Mouse (Mus musculus): ENCODE results near the gene Robo2. TPM values are rescaled to one million over a fixed set of nuclear protein-coding genes. Genes with fewer than 3 reads are reported as not detected.
"Not testable (repeated sequence)": the region's sequence is repeated elsewhere in the genome, so short reads cannot be mapped to it uniquely, and the experiment has no call there.

The Robo2 gene
- total and polyA plus RNA-seq, 3 experiments, result not detected

GRCm38 (mm10) chr16:74111101-74111500 is 300.5 kb downstream of the Robo2 start:
- H3K4me1 ChIP-seq (ENCODE audit: control insufficient read depth in 1 of 2, insufficient read depth in 2 of 2, low read length in 2 of 2), result no peaks in the 10 kb centered on the region
- H3K27ac ChIP-seq (ENCODE audit: control insufficient read depth, low read depth, low read length), result no peak overlapping the region
- H3K36me3 ChIP-seq (ENCODE audit: control insufficient read depth in 1 of 2, insufficient read depth in 2 of 2, low read length in 2 of 2), result no peaks in the 10 kb centered on the region
- H3K27me3 ChIP-seq (ENCODE audit: control insufficient read depth in 1 of 2, insufficient read depth in 2 of 2, low read length in 2 of 2), result no peaks in the 10 kb centered on the region
- H3K9me3 ChIP-seq (replicated peaks; ENCODE audit: insufficient read depth, low read length), result no peaks in the 10 kb centered on the region
- DNase-seq (ENCODE audit: low read depth, low spot score), result no peak
- no peaks in the 10 kb centered on the region for H3K79me2 ChIP-seq (ENCODE audit: control insufficient read depth, insufficient read depth, low read length, poor library complexity)
- H3K4me3 ChIP-seq (ENCODE audit: control insufficient read depth in 1 of 2, insufficient read depth in 1 of 2, low read depth in 2 of 2, low read length in 2 of 2), result no peak overlapping the region
- TF ChIP-seq POLR2AphosphoS5 (IDR thresholded peaks at IDR 0.05; ENCODE audit: borderline replicate concordance, low read depth, low read length) (no peak), HCFC1 (IDR thresholded peaks at IDR 0.05; ENCODE audit: low read depth, low read length) (no peak), ETS1 (IDR thresholded peaks at IDR 0.05; ENCODE audit: low read depth, low read length) (no peak), CHD1 (IDR thresholded peaks at IDR 0.05; ENCODE audit: low read depth, low read length) (no peak), RCOR1 (IDR thresholded peaks at IDR 0.05; ENCODE audit: low read depth, low read length) (no peak), MXI1 (IDR thresholded peaks at IDR 0.05; ENCODE audit: low read depth, low read length) (no peak), ZKSCAN1 (IDR thresholded peaks at IDR 0.05; ENCODE audit: low read depth, low read length) (no peak), CHD2 (IDR thresholded peaks at IDR 0.05; ENCODE audit: low read length) (no peak), GABPA (IDR thresholded peaks at IDR 0.05; ENCODE audit: low read depth, low read length) (no peak), BHLHE40 (IDR thresholded peaks at IDR 0.05; ENCODE audit: borderline replicate concordance, low read depth, low read length) (no peak), MAX (IDR thresholded peaks at IDR 0.05; ENCODE audit: low read length) (no peak), RAD21 (IDR thresholded peaks at IDR 0.05; ENCODE audit: low read depth, low read length) (no peak), CTCF (IDR thresholded peaks at IDR 0.05 in 2 of 3, conservative IDR thresholded peaks at IDR 0.05 in 1 of 3; ENCODE audit: control insufficient read depth in 1 of 3, insufficient read depth in 1 of 3, low read depth in 2 of 3, low read length in 3 of 3, poor library complexity in 1 of 3, severe bottlenecking in 1 of 3) (no peak), GATA1 (IDR thresholded peaks at IDR 0.05; ENCODE audit: low read depth, low read length) (no peak), POLR2AphosphoS2 (IDR thresholded peaks at IDR 0.05; ENCODE audit: low read length) (no peak), MYC (IDR thresholded peaks at IDR 0.05; ENCODE audit: low read depth, low read length) (no peak)
- no peak overlapping the region for H3K9ac ChIP-seq (ENCODE audit: control insufficient read depth, low read depth, low read length, poor library complexity, severe bottlenecking)

- not testable (repeated sequence) for DNase-seq (ENCODE audit: low read depth, low spot score); H3K36me3 ChIP-seq (ENCODE audit: control insufficient read depth in 1 of 2, insufficient read depth in 2 of 2, low read length in 2 of 2); H3K4me1 ChIP-seq (ENCODE audit: control insufficient read depth in 1 of 2, insufficient read depth in 2 of 2, low read length in 2 of 2); H3K27me3 ChIP-seq (ENCODE audit: control insufficient read depth in 1 of 2, insufficient read depth in 2 of 2, low read length in 2 of 2); H3K27ac ChIP-seq (ENCODE audit: control insufficient read depth, low read depth, low read length); H3K4me3 ChIP-seq (ENCODE audit: control insufficient read depth in 1 of 2, insufficient read depth in 1 of 2, low read depth in 2 of 2, low read length in 2 of 2); H3K79me2 ChIP-seq (ENCODE audit: control insufficient read depth, insufficient read depth, low read length, poor library complexity); H3K9me3 ChIP-seq (replicated peaks; ENCODE audit: insufficient read depth, low read length); H3K9ac ChIP-seq (ENCODE audit: control insufficient read depth, low read depth, low read length, poor library complexity, severe bottlenecking)
These were observed 307.2 kb downstream of the Robo2 start for GRCm38 (mm10) chr16:74104449-74104848.

All from MEL (cell line).